Mouse (Mus musculus) hindbrain, postnatal 0 days (tissue): Measurements from ENCODE around the gene Ubap1l. TPM values are rescaled to one million over a fixed set of nuclear protein-coding genes. Genes with fewer than 3 reads are reported as not detected.

Experiments used
- ATAC-seq: fragments of 200-750 bp; cut with Nextera tagmentation; 2 replicates; pipeline ENCODE4 v1.8.0; 2017; ENCODE audit warnings: mild to moderate bottlenecking, moderate TSS enrichment, moderate library complexity
- DNase-seq: peaks from one replicate; pipeline ENCODE4 v3.0.0-alpha.2; 2015; ENCODE audit warnings: low spot score
- H3K27ac ChIP-seq: fragments of 300-500 bp; sonication (generic); 2 replicates; pipeline ENCODE4 v1.5.1; 2014; ENCODE audit warnings: mild to moderate bottlenecking
- H3K27me3 ChIP-seq: fragments of 300-500 bp; sonication (generic); 2 replicates; pipeline ENCODE4 v1.6.1; 2014; ENCODE audit warnings: low read length, mixed read lengths; ENCODE audit not compliant: insufficient read depth
- H3K36me3 ChIP-seq: fragments of 300-500 bp; sonication (generic); 2 replicates; pipeline ENCODE4 v1.6.1; 2014; ENCODE audit warnings: low read length, mixed read lengths; ENCODE audit not compliant: insufficient read depth
- H3K4me1 ChIP-seq: fragments of 300-500 bp; sonication (generic); 2 replicates; pipeline ENCODE4 v1.6.1; 2014; ENCODE audit warnings: antibody characterized with exemption, low read length, mixed read lengths; ENCODE audit not compliant: insufficient read depth
- H3K4me2 ChIP-seq: fragments of 300-500 bp; sonication (generic); 2 replicates; pipeline ENCODE4 v1.6.1; 2014; ENCODE audit warnings: low read depth, mild to moderate bottlenecking, low read length, moderate library complexity, mixed read lengths
- H3K4me3 ChIP-seq: fragments of 300-500 bp; sonication (generic); 2 replicates; pipeline ENCODE4 v1.5.1; 2014; ENCODE audit warnings: low read length
- H3K9ac ChIP-seq: fragments of 300-500 bp; sonication (generic); replicated peaks from 2 replicates; pipeline ENCODE4 v1.6.1; 2014; ENCODE audit warnings: mild to moderate bottlenecking, low read length, moderate library complexity, mixed read lengths
- H3K9me3 ChIP-seq: fragments of 300-500 bp; sonication (generic); 2 replicates; pipeline ENCODE4 v1.6.1; 2016; ENCODE audit warnings: low read length, mixed read lengths
- CTCF ChIP-seq: IDR thresholded peaks from 2 replicates; pipeline ENCODE4 v1.5.1; 2016; ENCODE audit warnings: antibody characterized with exemption, control low read depth, low read depth
- WGBS: fragments of 180-500 bp; shearing (Covaris S2); extraction: QIAGEN DNeasy Blood & Tissue Kit; methylation state at CpG from one replicate; pipeline ENCODE4 v1.1.7; 2014; 5-methylcytosine and 5-hydroxymethylcytosine counted together
- polyA plus RNA-seq: library from polyadenylated mRNA; unstranded; fragments of >200 nt; fragmentation: Nextera tagmentation; extraction: Ambion mirVana; gene quantifications from 2 replicates; pipeline ENCODE4 v1.2.1, GENCODE M21; 2015
- total RNA-seq: library from RNA; depleted of rRNA; stranded (reverse); fragments of >200 nt; gene quantifications from 2 replicates; pipeline ENCODE4 v1.2.3, GENCODE M21; 2014

Ubap1l gene
- total and polyA plus RNA-seq, 2 experiments from 2014 or later = 2.4 to 8.6 TPM

DNA sequence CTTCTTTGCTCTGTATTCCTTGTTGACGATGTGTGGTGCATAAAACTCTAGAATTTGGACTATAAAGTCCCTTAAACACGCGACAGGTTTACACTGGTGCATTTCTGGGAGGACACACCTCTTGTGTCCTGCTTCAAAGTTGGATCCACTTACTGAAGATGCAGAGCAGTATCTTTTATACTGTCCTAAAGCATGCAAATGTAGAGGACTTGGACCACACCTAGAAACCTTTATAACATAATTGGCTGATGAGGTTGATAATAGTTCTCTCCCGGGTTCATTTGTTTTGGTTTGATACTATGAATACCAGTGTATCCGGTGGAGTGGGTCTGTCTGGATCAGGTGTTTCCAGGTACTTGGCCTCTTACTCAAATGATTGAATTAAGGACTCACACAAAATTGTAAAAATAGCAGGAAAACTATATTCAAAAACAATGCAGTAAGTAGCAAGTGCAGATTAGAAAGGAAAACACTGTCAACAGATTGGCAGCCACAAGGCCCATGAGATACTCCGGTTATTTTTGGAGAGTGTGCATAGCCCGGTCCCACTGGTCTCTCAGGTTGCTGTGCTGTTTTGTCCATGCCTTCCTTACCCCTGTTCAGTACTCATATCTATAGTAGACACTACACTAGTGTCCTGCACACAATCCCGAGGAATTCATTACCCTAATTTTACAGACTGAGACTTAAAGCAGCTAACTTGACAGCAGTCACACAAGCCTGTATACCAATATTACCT is 13.6 kb upstream of the Ubap1l start:
- Histone ChIP-seq H3K27me3 (no peaks in the 10 kb centered on the region), H3K9me3 (no peaks in the 10 kb centered on the region), H3K4me3 (peak overlapping the region; percentile 94), H3K4me1 (peaks cover 12% of the 10 kb centered on the region), H3K27ac (peak overlapping the region; percentile 98; the same call in 1 of the 2 replicates), H3K4me2 (peak overlapping the region; percentile 89), H3K9ac (peak overlapping the region; percentile 95), H3K36me3 (no peaks in the 10 kb centered on the region)
- TF ChIP-seq CTCF = no peak
- DNase-seq (no peak), ATAC-seq (no peak)
- 53% methylated on average over 8 of the region's 8 CpGs for WGBS

DNA sequence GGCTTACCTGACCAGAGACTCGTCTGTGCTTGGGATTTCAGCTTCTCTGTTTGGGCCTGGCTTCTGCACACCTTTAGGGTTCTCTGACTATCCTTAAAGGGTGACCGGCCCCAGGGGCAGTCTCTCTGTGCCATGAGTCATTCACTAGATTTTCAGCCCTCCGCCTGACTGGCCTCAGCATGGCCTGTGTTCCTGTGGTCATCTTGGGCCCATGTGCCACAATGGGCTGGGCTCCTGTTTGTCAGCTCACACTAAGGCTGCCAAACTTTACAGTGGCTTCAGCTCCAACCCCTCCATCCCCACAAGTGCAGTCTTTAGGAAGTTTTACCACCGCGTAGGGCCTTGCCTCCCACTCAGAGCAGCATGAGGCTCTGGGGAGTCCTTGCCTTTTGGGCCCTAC is 7.6 kb upstream of the Ubap1l start:
- no peak for TF ChIP-seq CTCF
- no peak overlapping the region for H3K4me3 ChIP-seq
- H3K9me3 ChIP-seq = no peaks in the 10 kb centered on the region
- H3K36me3 ChIP-seq = peaks cover 22% of the 10 kb centered on the region
- 87% methylated on average over 5 of the region's 5 CpGs for WGBS
- no peak overlapping the region for H3K9ac ChIP-seq
- H3K4me2 ChIP-seq = no peak overlapping the region
- DNase-seq (no peak), ATAC-seq (no peak)
- H3K27ac ChIP-seq = no peak overlapping the region
- no peaks in the 10 kb centered on the region for H3K4me1 ChIP-seq
- no peaks in the 10 kb centered on the region for H3K27me3 ChIP-seq

DNA sequence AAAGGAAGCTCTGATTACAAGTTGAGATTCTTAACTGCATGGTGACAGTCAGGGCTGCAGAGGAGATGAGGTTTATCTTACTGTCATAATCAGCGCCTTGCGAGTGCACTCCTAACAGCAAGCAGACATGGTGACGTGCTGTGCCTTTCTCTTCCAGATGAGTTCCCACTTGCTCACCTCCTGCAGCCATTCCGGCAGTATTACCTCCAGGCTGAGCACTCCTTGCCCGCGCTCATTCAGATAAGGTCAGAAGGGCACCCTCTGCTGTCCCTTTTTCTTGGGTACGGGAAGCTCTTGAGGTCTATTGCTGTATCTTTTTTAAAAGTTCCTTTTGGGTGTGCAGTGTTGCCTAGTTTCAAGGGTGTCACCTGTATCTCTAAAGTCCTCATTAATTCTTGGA is 4.3 kb upstream of the Ubap1l start:
- H3K27ac ChIP-seq = no peak overlapping the region
- no peak for ATAC-seq
- H3K36me3 ChIP-seq = peaks cover 45% of the 10 kb centered on the region

DNA sequence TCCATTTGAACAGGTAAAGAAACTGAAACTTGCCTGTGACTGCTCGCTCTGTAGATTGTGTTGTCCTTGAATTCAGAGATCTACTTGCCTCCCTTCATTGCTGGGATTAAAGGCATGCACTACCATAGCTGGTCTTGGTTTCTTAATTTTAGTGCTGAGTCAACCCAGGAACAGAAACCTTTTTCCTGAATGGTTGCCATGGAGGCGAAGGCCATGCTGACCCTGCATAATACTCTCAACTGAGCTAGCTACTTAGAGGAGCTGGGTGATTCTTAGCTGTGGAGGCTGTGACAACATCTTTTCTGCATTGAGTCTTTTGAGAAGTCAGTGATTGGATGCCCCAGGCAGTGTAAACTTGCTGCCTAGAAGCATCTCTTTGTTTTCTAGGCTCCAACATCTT is 3.9 kb upstream of the Ubap1l start:
- Histone ChIP-seq H3K27ac (no peak overlapping the region), H3K4me1 (no peaks in the 10 kb centered on the region), H3K4me3 (no peak overlapping the region), H3K27me3 (no peaks in the 10 kb centered on the region), H3K9ac (no peak overlapping the region), H3K4me2 (no peak overlapping the region), H3K36me3 (peaks cover 48% of the 10 kb centered on the region), H3K9me3 (no peaks in the 10 kb centered on the region)
- WGBS = 90% methylated on average over 2 of the region's 2 CpGs
- DNase-seq (no peak), ATAC-seq (no peak)
- no peak for TF ChIP-seq CTCF

More for the DNA sequence above, 4.3 kb upstream of the Ubap1l start:
- no peaks in the 10 kb centered on the region for H3K27me3 ChIP-seq
- H3K4me3 ChIP-seq = no peak overlapping the region
- H3K4me1 ChIP-seq = no peaks in the 10 kb centered on the region
- WGBS = 88% methylated on average over 7 of the region's 7 CpGs
- TF ChIP-seq CTCF = no peak
- H3K9ac ChIP-seq = no peak overlapping the region
- no peak for DNase-seq
- no peak overlapping the region for H3K4me2 ChIP-seq
- no peaks in the 10 kb centered on the region for H3K9me3 ChIP-seq

DNA sequence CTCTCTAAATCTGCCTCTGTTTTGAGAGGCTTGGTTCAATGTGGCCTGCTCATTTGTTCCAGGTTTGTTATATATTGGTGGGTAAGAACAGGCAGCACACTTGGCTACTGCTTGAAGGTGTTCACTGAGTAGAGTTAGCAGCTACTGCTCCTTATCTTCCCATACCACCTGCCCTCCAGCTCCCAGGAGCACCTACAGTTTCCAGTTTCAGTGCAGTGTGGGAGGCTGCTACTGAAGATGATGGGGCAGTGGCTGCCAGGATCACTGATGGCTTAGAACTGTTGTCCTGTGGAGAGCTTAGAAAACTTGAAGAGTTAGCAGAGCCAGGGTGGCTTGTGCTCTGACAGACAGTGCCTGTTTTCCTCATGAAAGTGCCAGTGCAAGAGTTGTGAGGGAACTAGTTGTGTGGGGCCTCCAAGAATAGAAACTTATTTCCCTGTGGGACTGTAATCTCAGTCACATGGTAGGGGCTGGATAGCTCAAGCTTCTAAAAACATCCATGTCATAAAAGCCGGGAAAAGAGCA is 1.8 kb upstream of the Ubap1l start:
- 95% methylated on average over 1 of the region's 1 CpGs for WGBS
- ATAC-seq = no peak
- peaks cover 56% of the 10 kb centered on the region for H3K36me3 ChIP-seq

DNA sequence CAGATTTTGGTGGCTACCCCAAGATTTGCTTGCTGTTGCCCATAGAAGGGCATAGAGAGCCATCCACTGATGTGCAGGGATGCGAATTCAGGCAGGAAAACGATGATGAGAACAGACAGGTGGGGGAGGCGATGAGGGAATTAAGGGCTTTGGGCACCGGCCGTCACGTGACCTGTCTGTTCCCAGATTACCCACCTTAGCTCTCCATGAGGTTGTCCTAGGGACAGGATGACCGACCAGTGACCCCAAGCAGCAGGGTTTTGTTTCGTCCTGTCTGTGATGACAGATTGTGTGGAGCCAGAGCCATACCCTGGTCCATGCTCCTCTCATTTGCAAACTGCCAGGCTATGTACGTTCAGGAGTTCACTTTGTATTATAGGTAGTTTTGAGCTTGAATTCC is 2.8 kb downstream of the Ubap1l start:
- H3K4me3 ChIP-seq = no peak overlapping the region
- no peaks in the 10 kb centered on the region for H3K4me1 ChIP-seq
- peaks cover 31% of the 10 kb centered on the region for H3K36me3 ChIP-seq
- no peak overlapping the region for H3K27ac ChIP-seq
- TF ChIP-seq CTCF = no peak
- no peaks in the 10 kb centered on the region for H3K27me3 ChIP-seq
- ATAC-seq = no peak
- H3K9ac ChIP-seq = no peak overlapping the region
- no peak overlapping the region for H3K4me2 ChIP-seq
- no peaks in the 10 kb centered on the region for H3K9me3 ChIP-seq
- DNase-seq = no peak
- 64% methylated on average over 9 of the region's 9 CpGs for WGBS

More for the DNA sequence above, 1.8 kb upstream of the Ubap1l start:
- Histone ChIP-seq H3K4me3 (no peak overlapping the region), H3K4me2 (no peak overlapping the region), H3K9ac (no peak overlapping the region), H3K4me1 (no peaks in the 10 kb centered on the region), H3K27me3 (no peaks in the 10 kb centered on the region), H3K27ac (no peak overlapping the region), H3K9me3 (no peaks in the 10 kb centered on the region)
- TF ChIP-seq CTCF = no peak
- no peak for DNase-seq

DNA sequence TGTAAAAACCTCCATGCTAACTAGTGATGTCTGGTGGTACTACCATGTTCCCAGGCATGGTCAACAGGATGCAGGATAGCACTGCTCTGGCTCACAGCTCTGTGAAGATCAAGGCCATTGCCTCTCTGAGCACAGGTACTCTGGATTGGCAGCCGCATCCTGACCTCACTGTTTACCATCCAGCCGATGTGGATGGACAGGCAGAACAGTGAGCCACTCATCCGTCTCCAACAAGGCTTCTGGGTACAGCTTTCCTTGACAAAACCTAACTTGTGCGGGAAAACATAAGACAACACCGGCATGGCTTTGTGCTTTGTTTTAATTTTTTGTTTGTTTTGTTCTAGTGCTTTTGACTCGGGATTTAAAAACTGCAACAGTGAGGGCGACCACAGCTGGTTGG is 4.9 kb downstream of the Ubap1l start:
- Histone ChIP-seq H3K27ac (no peak overlapping the region), H3K9ac (no peak overlapping the region), H3K4me1 (no peaks in the 10 kb centered on the region), H3K36me3 (peaks cover 19% of the 10 kb centered on the region; the same call in 1 of the 2 replicates), H3K9me3 (no peaks in the 10 kb centered on the region), H3K27me3 (no peaks in the 10 kb centered on the region), H3K4me2 (no peak overlapping the region), H3K4me3 (no peak overlapping the region)
- DNase-seq = no peak
- ATAC-seq = no peak
- no peak for TF ChIP-seq CTCF
- 92% methylated on average over 7 of the region's 7 CpGs for WGBS
